Mouse (Mus musculus) neural tube, embryonic 10.5 days (tissue): ENCODE results near the gene Nanog.
A peak's percentile ranks its signal among the peaks of the same experiment; 100 is the strongest.
"Not testable (repeated sequence)": the region's sequence is repeated elsewhere in the genome, so short reads cannot be mapped to it uniquely, and the experiment has no call there.

Experiments used
- DNase-seq: peaks from one replicate; pipeline ENCODE4 v3.0.0-alpha.2; 2017; ENCODE audit warnings: low spot score; ENCODE audit errors: extremely low spot score

Gene Nanog

DNA sequence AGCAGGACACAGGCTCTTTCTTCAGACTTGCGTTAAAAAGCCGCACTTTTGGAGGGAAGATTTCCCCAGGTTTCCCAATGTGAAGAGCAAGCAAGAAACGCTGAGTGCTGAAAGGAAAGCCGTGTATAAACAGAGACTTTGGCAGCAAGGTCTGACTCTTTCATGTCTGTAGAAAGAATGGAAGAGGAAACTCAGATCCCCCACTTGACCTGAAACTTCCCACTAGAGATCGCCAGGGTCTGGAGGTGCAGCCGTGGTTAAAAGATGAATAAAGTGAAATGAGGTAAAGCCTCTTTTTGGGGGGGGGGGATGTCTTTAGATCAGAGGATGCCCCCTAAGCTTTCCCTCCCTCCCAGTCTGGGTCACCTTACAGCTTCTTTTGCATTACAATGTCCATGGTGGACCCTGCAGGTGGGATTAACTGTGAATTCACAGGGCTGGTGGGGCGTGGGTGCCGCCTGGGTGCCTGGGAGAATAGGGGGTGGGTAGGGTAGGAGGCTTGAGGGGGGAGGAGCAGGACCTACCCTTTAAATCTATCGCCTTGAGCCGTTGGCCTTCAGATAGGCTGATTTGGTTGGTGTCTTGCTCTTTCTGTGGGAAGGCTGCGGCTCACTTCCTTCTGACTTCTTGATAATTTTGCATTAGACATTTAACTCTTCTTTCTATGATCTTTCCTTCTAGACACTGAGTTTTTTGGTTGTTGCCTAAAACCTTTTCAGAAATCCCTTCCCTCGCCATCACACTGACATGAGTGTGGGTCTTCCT lies at the start of gene Nanog:
Gene Nanog, plus strand, starts transcription at position 454 of the 765 bp plus-strand sequence.
- no peak for DNase-seq

- no peak for DNase-seq
Measured at GRCm38 (mm10) chr6:122657630-122658029, 49.7 kb upstream of the Nanog start.

DNA sequence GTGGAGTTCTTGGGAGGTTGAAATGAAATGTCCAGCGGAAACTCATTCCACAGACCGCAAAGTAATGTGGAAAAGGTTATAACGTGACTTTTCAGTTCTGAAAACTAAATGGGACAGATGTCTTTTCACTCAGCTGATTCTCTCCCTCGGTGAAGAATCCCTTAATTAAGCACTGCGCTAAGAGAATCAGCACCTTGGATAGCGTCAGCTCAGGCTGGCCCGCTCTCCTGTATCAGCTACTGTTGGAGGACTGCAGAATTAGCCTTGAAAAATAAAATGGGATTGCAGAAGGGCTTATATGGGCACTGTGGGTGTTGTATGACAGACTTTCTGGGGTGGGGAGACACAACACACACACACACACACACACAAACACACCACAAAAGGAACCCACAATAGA lies 47.7 kb upstream of the Nanog start:
- no peak for DNase-seq

DNA sequence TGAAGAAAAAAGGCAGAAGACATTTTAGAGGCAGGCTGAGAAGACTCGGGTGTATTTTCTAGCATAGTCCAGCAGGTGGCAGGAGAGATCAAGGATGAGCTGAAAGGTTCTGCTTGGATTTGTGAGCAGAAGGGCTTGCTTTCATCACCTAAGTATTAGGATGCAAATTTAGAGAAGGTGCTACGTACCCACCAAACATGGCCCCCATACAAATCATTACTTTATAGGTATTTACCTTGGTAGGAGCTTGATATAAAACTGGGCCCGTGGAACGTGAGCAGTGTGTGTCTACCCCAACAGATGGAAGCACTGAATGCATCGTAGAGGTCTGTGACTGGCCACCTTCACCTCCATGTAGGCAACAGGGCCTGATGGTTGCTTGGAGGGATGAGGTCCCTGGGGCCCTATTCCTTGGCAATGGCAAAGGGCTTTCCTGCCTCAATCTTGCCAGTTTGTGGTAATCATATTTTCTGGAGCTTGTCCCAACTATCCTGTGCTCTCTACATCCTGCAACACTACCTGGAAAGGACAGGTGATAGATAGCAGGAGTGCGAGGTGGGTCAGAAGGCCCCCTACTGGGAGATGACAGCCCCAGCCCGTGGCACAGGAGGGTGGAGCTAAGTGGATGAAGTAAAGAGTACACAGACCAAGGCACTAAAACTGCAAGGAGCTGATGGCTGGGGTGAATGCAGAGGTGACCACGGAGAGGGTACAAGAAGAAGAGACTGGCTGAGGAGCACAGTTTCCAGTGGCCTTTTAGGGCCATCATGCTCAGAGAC lies 46.5 kb upstream of the Nanog start:
- peak; percentile 40 for DNase-seq

GRCm38 (mm10) chr6:122662551-122663264 lies 44.6 kb upstream of the Nanog start:
- no peak for DNase-seq

GRCm38 (mm10) chr6:122663596-122664206 lies 43.6 kb upstream of the Nanog start:
- no peak for DNase-seq

GRCm38 (mm10) chr6:122665866-122666265 lies 41.4 kb upstream of the Nanog start:
- DNase-seq: no peak

DNA sequence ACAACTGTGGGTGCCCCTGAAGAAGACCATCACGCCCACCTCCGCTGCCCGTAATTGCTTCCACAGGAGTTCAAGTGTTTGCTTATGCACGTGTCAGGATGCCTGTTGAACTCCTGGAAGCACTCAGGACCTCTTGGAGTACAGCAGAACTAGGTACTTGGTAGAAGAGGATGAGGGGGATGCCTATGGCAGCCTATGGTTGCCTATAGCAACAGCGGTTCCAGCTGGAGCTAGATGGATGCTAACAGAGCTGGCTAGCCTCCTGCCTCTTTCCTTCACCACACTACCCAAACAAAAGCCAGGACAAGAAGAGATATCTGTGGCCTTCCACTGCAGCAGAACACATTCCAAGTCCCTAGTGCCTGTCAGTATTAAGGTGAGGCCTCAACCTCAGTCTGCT lies 39.6 kb upstream of the Nanog start:
- no peak for DNase-seq

DNA sequence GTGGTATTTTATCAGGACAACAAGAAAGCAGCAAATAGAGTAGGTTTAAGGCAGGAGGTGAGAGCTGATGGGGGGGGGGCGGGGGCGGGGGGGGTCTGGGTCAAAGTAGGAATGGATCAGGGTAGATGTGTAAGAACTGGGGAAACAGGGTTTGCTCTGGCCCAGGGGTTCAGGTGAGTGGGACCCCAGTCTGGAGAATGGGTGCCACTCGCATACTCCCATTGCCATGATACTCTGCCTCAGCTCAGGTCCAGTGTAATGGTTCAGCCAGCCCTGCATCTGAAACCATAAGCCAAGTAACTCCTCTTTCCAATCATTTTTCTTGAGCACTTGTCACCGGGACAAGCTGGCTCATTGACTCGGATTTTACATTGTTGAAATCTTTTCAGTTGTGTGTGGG lies 38.5 kb upstream of the Nanog start:
- no peak for DNase-seq

- peak; percentile 96 for DNase-seq
Measured at GRCm38 (mm10) chr6:122669406-122670200, 37.7 kb upstream of the Nanog start.

DNA sequence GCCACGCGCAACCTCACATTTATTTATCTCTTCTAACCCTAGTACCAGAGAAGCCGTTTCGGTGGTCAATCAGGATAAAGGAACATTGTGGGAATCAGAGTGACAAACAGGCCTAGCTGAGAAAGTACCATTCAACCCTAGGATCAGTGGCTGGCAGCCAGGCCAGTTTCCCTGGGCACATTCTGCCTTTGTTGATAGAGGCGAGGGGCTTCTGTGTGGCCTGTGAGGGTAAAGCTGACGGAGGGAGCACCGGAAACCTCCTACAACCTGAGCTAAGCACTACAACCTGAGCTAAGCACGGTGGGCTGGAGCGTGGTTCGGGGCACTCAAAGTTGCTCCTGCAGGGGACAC lies 37.1 kb upstream of the Nanog start:
- DNase-seq: peak; percentile 31

DNA sequence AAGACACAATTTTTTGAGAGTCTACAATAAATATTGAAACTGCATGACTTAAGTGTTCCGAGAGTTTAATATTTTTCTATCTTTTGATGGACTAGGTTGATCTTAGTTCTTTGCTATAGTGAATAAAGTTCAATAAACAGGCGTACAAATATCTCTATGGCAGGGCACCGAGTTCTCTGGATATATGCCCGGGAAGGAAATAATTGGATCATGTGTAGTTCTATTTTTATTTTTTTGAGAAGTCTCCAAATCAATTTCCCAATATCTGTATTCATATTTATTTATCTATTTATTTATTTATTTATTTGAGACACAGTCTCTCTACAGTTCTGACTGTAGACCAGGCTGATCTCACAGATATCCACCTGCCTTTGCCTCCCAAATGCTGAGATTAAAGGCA lies 36.4 kb upstream of the Nanog start:
- no peak for DNase-seq

GRCm38 (mm10) chr6:122672746-122673145 lies 34.5 kb upstream of the Nanog start:
- no peak for DNase-seq

DNA sequence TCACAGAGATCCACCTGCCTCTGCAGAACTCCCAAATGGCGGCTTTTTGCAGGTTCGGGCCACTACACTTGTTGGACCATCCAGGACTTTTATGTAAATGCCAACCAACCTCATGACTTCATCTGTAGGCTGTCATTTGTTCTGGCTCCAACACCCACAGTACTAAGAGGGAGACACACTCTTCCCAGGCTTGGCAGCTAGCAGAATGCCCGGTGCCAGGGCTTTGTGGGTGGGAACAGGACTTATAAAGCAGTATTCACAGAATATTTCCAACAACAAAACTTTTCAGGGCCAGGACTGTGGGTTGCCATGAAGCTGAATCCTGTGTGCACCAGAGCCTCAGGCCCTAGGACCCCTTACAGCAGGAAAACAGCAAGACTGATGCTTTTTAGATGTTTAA lies 24.6 kb upstream of the Nanog start:
- DNase-seq: no peak

DNA sequence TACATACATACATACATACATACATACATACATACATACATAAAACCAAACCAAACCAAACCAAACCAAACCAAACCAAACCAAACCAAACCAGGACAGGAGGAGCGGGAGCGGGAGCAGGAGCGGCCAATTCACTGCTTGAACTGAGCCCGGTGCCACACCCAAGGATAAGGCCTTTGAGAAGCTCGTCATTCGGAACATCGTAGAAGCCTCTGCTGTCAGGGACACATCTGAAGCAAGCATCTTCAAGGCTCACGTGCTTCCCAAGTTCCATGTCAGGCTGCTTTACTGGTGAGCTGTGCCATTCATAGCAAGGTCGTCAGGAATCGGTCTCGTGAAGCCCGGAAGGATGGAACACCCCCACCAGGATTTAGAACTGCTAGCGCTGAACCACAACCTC lies 20.6 kb upstream of the Nanog start:
- DNase-seq: no peak

- no peak for DNase-seq
Measured at GRCm38 (mm10) chr6:122689411-122690055, 17.8 kb upstream of the Nanog start.

GRCm38 (mm10) chr6:122690082-122690481 lies 17.2 kb upstream of the Nanog start:
- DNase-seq: no peak

GRCm38 (mm10) chr6:122695398-122695797 lies 11.9 kb upstream of the Nanog start:
- no peak for DNase-seq

DNA sequence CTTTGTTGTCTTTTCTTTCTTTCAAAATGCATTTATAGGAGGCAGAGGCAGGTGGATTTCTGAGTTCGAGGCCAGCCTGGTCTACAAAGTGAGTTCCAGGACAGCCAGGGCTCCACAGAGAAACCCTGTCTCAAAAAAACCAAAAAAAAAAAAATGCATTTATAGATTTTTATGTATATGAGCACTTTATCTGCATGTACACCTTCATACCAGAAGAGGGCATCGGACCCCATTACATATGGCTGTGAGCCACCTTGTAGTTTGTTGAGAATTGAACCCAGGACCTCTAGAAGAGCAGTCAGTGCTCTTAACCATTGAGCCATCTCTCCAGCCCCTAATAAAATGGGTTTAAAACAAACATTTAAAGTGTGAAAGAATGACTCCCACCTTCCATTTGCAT lies 7.7 kb upstream of the Nanog start:
- DNase-seq: not testable (repeated sequence)

DNA sequence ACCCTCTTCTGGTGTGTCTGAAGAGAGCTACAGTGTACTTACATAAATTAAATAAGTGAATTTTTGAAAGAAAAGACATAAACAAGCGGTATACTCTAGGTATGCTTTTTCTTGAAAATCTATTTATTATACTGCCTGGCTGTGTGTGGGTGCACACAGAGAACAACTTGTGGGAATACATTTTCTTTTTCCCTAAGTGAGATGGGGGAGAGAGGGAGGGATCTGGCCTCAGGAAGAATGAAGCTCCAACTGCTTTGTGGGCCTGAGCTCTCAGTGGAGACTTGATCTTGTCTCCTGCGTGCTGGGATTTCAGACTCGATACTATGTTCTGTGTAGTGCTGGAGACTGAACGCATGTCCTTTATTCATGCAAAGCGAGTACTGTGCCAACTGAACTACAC lies 5.5 kb upstream of the Nanog start:
- no peak for DNase-seq
